Mouse (Mus musculus) lung, postnatal 0 days (tissue): ENCODE measurements at regions not wholly inside any gene's neighbourhood (a gene's known extent, or its start where the extent isn't known, plus 50 kb on each side); places are given as distances from the start of the nearest gene placed in this dataset.

Source experiments
- ATAC-seq: fragments of 200-750 bp; cut with Nextera tagmentation; 2 replicates; pipeline ENCODE4 v1.8.0; 2017; ENCODE audit warnings: moderate library complexity
- DNase-seq: peaks from one replicate; pipeline ENCODE4 v3.0.0-alpha.2; 2016; ENCODE audit warnings: low spot score
- H3K27ac ChIP-seq: fragments of 300-500 bp; sonication (generic); 2 replicates; pipeline ENCODE4 v1.5.1; 2014; ENCODE audit warnings: antibody characterized with exemption, mild to moderate bottlenecking, low read length, mixed read lengths
- H3K27me3 ChIP-seq: fragments of 300-500 bp; sonication (generic); replicated peaks from 2 replicates; pipeline ENCODE4 v1.6.1; 2014; ENCODE audit warnings: low read length, mixed read lengths; ENCODE audit not compliant: insufficient read depth
- H3K36me3 ChIP-seq: fragments of 300-500 bp; sonication (generic); 2 replicates; pipeline ENCODE4 v1.6.1; 2014; ENCODE audit warnings: low read length, mixed read lengths; ENCODE audit not compliant: insufficient read depth
- H3K4me1 ChIP-seq: fragments of 300-500 bp; sonication (generic); 2 replicates; pipeline ENCODE4 v1.6.1; 2014; ENCODE audit warnings: antibody characterized with exemption, low read depth, low read length, mixed read lengths; ENCODE audit not compliant: insufficient read depth
- H3K4me2 ChIP-seq: fragments of 300-500 bp; sonication (generic); replicated peaks from 2 replicates; pipeline ENCODE4 v1.6.1; 2014; ENCODE audit warnings: low read depth, mild to moderate bottlenecking, low read length, moderate library complexity, mixed read lengths
- H3K4me3 ChIP-seq: fragments of 300-500 bp; sonication (generic); 2 replicates; pipeline ENCODE4 v1.5.1; 2014; ENCODE audit warnings: low read depth, low read length
- H3K9ac ChIP-seq: fragments of 300-500 bp; sonication (generic); replicated peaks from 2 replicates; pipeline ENCODE4 v1.6.1; 2014; ENCODE audit warnings: low read depth, mild to moderate bottlenecking
- H3K9me3 ChIP-seq: fragments of 300-500 bp; sonication (generic); 2 replicates; pipeline ENCODE4 v1.6.1; 2016; ENCODE audit warnings: low read length, mixed read lengths
- CTCF ChIP-seq: IDR thresholded peaks from 2 replicates; pipeline ENCODE4 v1.5.1; 2016; ENCODE audit warnings: antibody characterized with exemption, mild to moderate bottlenecking
- EP300 ChIP-seq: IDR thresholded peaks from 2 replicates; pipeline ENCODE4 v1.6.1; 2016; ENCODE audit warnings: antibody characterized with exemption, mild to moderate bottlenecking, control low read depth
- WGBS: fragments of 180-500 bp; shearing (Covaris S2); extraction: QIAGEN DNeasy Blood & Tissue Kit; methylation state at CpG from one replicate; pipeline ENCODE4 v1.1.7; 2014; 5-methylcytosine and 5-hydroxymethylcytosine counted together

- no peaks in the 10 kb centered on the region for H3K9me3 ChIP-seq
- H3K4me3 ChIP-seq = no peak overlapping the region
- H3K4me2 ChIP-seq = no peak overlapping the region
- 10% methylated on average over 1 of the region's 1 CpGs for WGBS
- ATAC-seq = no peak
- no peaks in the 10 kb centered on the region for H3K36me3 ChIP-seq
- no peak overlapping the region for H3K9ac ChIP-seq
- no peak for TF ChIP-seq EP300
- no peak for TF ChIP-seq CTCF
- H3K4me1 ChIP-seq = no peaks in the 10 kb centered on the region
- no peak overlapping the region for H3K27ac ChIP-seq
- H3K27me3 ChIP-seq = no peaks in the 10 kb centered on the region
- DNase-seq = no peak
Observed at GRCm38 (mm10) chr2:21975547-21975946, 251.8 kb upstream of the Myo3a start.

GRCm38 (mm10) chr2:21976337-21976736 lies 251.0 kb upstream of the Myo3a start:
- no peaks in the 10 kb centered on the region for H3K9me3 ChIP-seq
- H3K4me1 ChIP-seq = no peaks in the 10 kb centered on the region
- no peaks in the 10 kb centered on the region for H3K27me3 ChIP-seq
- TF ChIP-seq EP300 = no peak
- TF ChIP-seq CTCF = no peak
- no peak overlapping the region for H3K4me3 ChIP-seq
- no peak overlapping the region for H3K27ac ChIP-seq
- ATAC-seq = no peak
- no peak overlapping the region for H3K4me2 ChIP-seq
- no peak overlapping the region for H3K9ac ChIP-seq
- no peaks in the 10 kb centered on the region for H3K36me3 ChIP-seq
- no peak for DNase-seq

GRCm38 (mm10) chr2:21976831-21977230 lies 250.5 kb upstream of the Myo3a start:
- no peaks in the 10 kb centered on the region for H3K27me3 ChIP-seq
- H3K4me1 ChIP-seq = no peaks in the 10 kb centered on the region
- H3K4me3 ChIP-seq = no peak overlapping the region
- 71% methylated on average over 2 of the region's 2 CpGs for WGBS
- H3K36me3 ChIP-seq = no peaks in the 10 kb centered on the region
- no peak for DNase-seq
- no peak for ATAC-seq
- TF ChIP-seq EP300 (no peak), CTCF (no peak)
- H3K4me2 ChIP-seq = no peak overlapping the region
- H3K9ac ChIP-seq = no peak overlapping the region
- H3K27ac ChIP-seq = no peak overlapping the region
- no peaks in the 10 kb centered on the region for H3K9me3 ChIP-seq

GRCm38 (mm10) chr2:21980177-21980576 lies 247.1 kb upstream of the Myo3a start:
- Histone ChIP-seq H3K9ac (no peak overlapping the region), H3K4me1 (no peaks in the 10 kb centered on the region), H3K27me3 (no peaks in the 10 kb centered on the region), H3K27ac (no peak overlapping the region), H3K4me3 (no peak overlapping the region), H3K36me3 (no peaks in the 10 kb centered on the region), H3K4me2 (no peak overlapping the region), H3K9me3 (no peaks in the 10 kb centered on the region)
- TF ChIP-seq CTCF (no peak), EP300 (no peak)
- DNase-seq (no peak), ATAC-seq (no peak)
- 65% methylated on average over 9 of the region's 9 CpGs for WGBS

GRCm38 (mm10) chr2:22024438-22024837 lies 202.9 kb upstream of the Myo3a start:
- 76% methylated on average over 2 of the region's 2 CpGs for WGBS
- Histone ChIP-seq H3K9me3 (no peaks in the 10 kb centered on the region), H3K4me3 (no peak overlapping the region), H3K27ac (no peak overlapping the region), H3K4me1 (no peaks in the 10 kb centered on the region), H3K36me3 (no peaks in the 10 kb centered on the region), H3K27me3 (no peaks in the 10 kb centered on the region), H3K4me2 (no peak overlapping the region), H3K9ac (no peak overlapping the region)
- TF ChIP-seq EP300 = no peak
- TF ChIP-seq CTCF = no peak
- ATAC-seq (no peak), DNase-seq (no peak)

- H3K9ac ChIP-seq = no peak overlapping the region
- TF ChIP-seq CTCF (no peak), EP300 (no peak)
- WGBS = 63% methylated on average over 1 of the region's 1 CpGs
- no peaks in the 10 kb centered on the region for H3K4me1 ChIP-seq
- H3K27ac ChIP-seq = no peak overlapping the region
- H3K27me3 ChIP-seq = no peaks in the 10 kb centered on the region
- H3K4me2 ChIP-seq = no peak overlapping the region
- DNase-seq (no peak), ATAC-seq (no peak)
- no peak overlapping the region for H3K4me3 ChIP-seq
- H3K9me3 ChIP-seq = no peaks in the 10 kb centered on the region
- H3K36me3 ChIP-seq = no peaks in the 10 kb centered on the region
Observed at GRCm38 (mm10) chr2:22026794-22027193, 200.5 kb upstream of the Myo3a start.

- no peak overlapping the region for H3K9ac ChIP-seq
- H3K27me3 ChIP-seq = no peaks in the 10 kb centered on the region
- TF ChIP-seq CTCF (no peak), EP300 (no peak)
- H3K9me3 ChIP-seq = no peaks in the 10 kb centered on the region
- WGBS = 50% methylated on average over 1 of the region's 1 CpGs
- no peak for DNase-seq
- no peak for ATAC-seq
- H3K4me3 ChIP-seq = no peak overlapping the region
- no peaks in the 10 kb centered on the region for H3K4me1 ChIP-seq
- no peak overlapping the region for H3K4me2 ChIP-seq
- no peaks in the 10 kb centered on the region for H3K36me3 ChIP-seq
- no peak overlapping the region for H3K27ac ChIP-seq
Observed at GRCm38 (mm10) chr2:22028569-22028968, 198.7 kb upstream of the Myo3a start.
